In genomic region chr9:118040218-118041021, GRCm38 (mm10) we compare ENCODE assay signal across 8 mouse cellular contexts. TPM values are rescaled to one million over a fixed set of nuclear protein-coding genes. Genes with fewer than 3 reads are reported as not detected.
DNase-seq lines count a peak whose midpoint lies in the region; ATAC-seq lines count a peak whose summit lies in the region.

Gene Azi2 (plus strand): TSS chr9:118040499.

- peak; percentile 99 for DNase-seq in T-cell, adult 2 months (ENCODE audit: low spot score)
- DNase-seq in cerebellum, postnatal 36 days, result peak; percentile 98 to 99
- peak; percentile 97 to 99 for DNase-seq in frontal cortex, postnatal 36 days (ENCODE audit: low spot score in 2 of 2)
- peak; percentile 99 for DNase-seq in left cerebral cortex, adult 11 months (ENCODE audit: low spot score)
- DNase-seq in lung, postnatal 4 days, result peak; percentile 99
- DNase-seq in retina, postnatal 7 days (ENCODE audit: low read depth, low spot score), result peak; percentile 96
- peak; percentile 91 for DNase-seq in urinary bladder, adult 2 months (ENCODE audit: low spot score)

- peak within 1 kb of the TSS; percentile 95 for H3K27ac ChIP-seq in hindbrain, embryonic 15.5 days (replicated peaks)

- peak within 1 kb of the TSS; percentile 68 for H3K4me2 ChIP-seq in hindbrain, embryonic 15.5 days

- H3K9ac ChIP-seq in hindbrain, embryonic 15.5 days, result peak within 1 kb of the TSS; percentile 84

- H3K4me3 ChIP-seq in hindbrain, embryonic 15.5 days, result peak within 1 kb of the TSS; percentile 83

- H3K9me3 ChIP-seq in hindbrain, embryonic 15.5 days, result no peaks in the 10 kb centered on the region

- WGBS in hindbrain, embryonic 15.5 days, result under 1% methylated on average over 87 of the region's 87 CpGs

- peak; percentile 99 for ATAC-seq in hindbrain, embryonic 15.5 days (ENCODE audit: low FRiP score, low read depth)

- H3K4me1 ChIP-seq in hindbrain, embryonic 15.5 days (replicated peaks), result peaks cover 30% of the 10 kb centered on the region

- no peaks in the 10 kb centered on the region for H3K36me3 ChIP-seq in hindbrain, embryonic 15.5 days

- H3K27me3 ChIP-seq in hindbrain, embryonic 15.5 days, result no peaks in the 10 kb centered on the region

RNA-seq across cellular contexts. Expression of gene Azi2, which starts in this region (rescaled TPM):
- 80.4 and 84.4 TPM in 2 replicates for polyA plus RNA-seq in hindbrain, embryonic 15.5 days (2015; fragmentation: Nextera tagmentation; extraction: Ambion mirVana)
- polyA plus RNA-seq in urinary bladder, adult 2 months (2012; rRNA removed), result 54.2 and 57.8 TPM in 2 replicates

Comparison
In these comparisons a context has a peak if more than half of its experiments do, and no peak if none do; other contexts are left out.
1. Peak in every context shown above with its lines: DNase-seq, ATAC-seq, H3K4me3 ChIP-seq and H3K27ac ChIP-seq.